Mouse (Mus musculus) A20 (cell line): ENCODE measurements around the gene Sec24b.

Experiments
- DNase-seq: peaks from one replicate; pipeline ENCODE4 v3.0.0-alpha.2; 2011; ENCODE audit warnings: low read depth, low spot score

The Sec24b gene

GRCm38 (mm10) chr3:129979510-129979909 is 81.8 kb downstream of the Sec24b start:
- no peak for DNase-seq

GRCm38 (mm10) chr3:129978716-129979115 is 82.6 kb downstream of the Sec24b start:
- no peak for DNase-seq

GRCm38 (mm10) chr3:129976317-129976716 is 85.0 kb downstream of the Sec24b start:
- no peak for DNase-seq

GRCm38 (mm10) chr3:129970529-129971515 is 90.5 kb downstream of the Sec24b start:
- DNase-seq = no peak

- DNase-seq = peak; percentile 34
These were observed 91.6 kb downstream of the Sec24b start, which contains the start of gene Mcub for GRCm38 (mm10) chr3:129969432-129970395. TSS of gene Mcub (minus strand) at chr3:129970206.

GRCm38 (mm10) chr3:129969031-129969430 is 92.3 kb downstream of the Sec24b start:
- DNase-seq = peak; percentile 35

- no peak for DNase-seq
These were observed 93.5 kb downstream of the Sec24b start for GRCm38 (mm10) chr3:129967874-129968273.

- DNase-seq = no peak
These were observed 96.7 kb downstream of the Sec24b start for GRCm38 (mm10) chr3:129964681-129965080.

GRCm38 (mm10) chr3:129962533-129962932 is 98.8 kb downstream of the Sec24b start:
- DNase-seq = no peak

- DNase-seq = no peak
These were observed 108.1 kb downstream of the Sec24b start for GRCm38 (mm10) chr3:129953296-129953695.

GRCm38 (mm10) chr3:129949158-129949773 is 112.1 kb downstream of the Sec24b start:
- DNase-seq = no peak

GRCm38 (mm10) chr3:129948359-129948758 is 113.0 kb downstream of the Sec24b start:
- DNase-seq = peak; percentile 22

- no peak for DNase-seq
These were observed 115.0 kb downstream of the Sec24b start for GRCm38 (mm10) chr3:129946217-129946914.

GRCm38 (mm10) chr3:129943813-129944212 is 117.5 kb downstream of the Sec24b start:
- DNase-seq = peak; percentile 16

- no peak for DNase-seq
These were observed 120.1 kb downstream of the Sec24b start for GRCm38 (mm10) chr3:129941291-129941690.

GRCm38 (mm10) chr3:129940780-129941179 is 120.6 kb downstream of the Sec24b start:
- DNase-seq = no peak

GRCm38 (mm10) chr3:129939058-129939457 is 122.3 kb downstream of the Sec24b start:
- no peak for DNase-seq

GRCm38 (mm10) chr3:129937848-129938247 is 123.5 kb downstream of the Sec24b start:
- DNase-seq = no peak

GRCm38 (mm10) chr3:129936561-129936960 is 124.8 kb downstream of the Sec24b start:
- DNase-seq = no peak
